Mouse (Mus musculus): Measurements from ENCODE around the gene Akap9. TPM values are rescaled to one million over a fixed set of nuclear protein-coding genes. Genes with fewer than 3 reads are reported as not detected.
"Not testable (repeated sequence)": the region's sequence is repeated elsewhere in the genome, so short reads cannot be mapped to it uniquely, and the experiment has no call there.

Gene Akap9
- polyA plus RNA-seq, 1 experiment from 2014 or later, result 121 TPM

GRCm38 (mm10) chr5:4024727-4025126, 96.9 kb downstream of the Akap9 start:
- Histone ChIP-seq H3K4me1 (peaks cover 14% of the 10 kb centered on the region), H3K27ac (peak overlapping the region; percentile 67; the same call in 1 of the 2 replicates), H3K4me3 (no peak overlapping the region), H3K9me3 (no peaks in the 10 kb centered on the region), H3K36me3 (peaks cover 21% of the 10 kb centered on the region; the same call in 1 of the 2 replicates), H3K27me3 (ENCODE audit: insufficient read depth, poor library complexity, severe bottlenecking) (no peaks in the 10 kb centered on the region)
- WGBS, result 77% methylated on average over 4 of the region's 4 CpGs
- DNase-seq (ENCODE audit: low spot score), result no peak

GRCm38 (mm10) chr5:4026336-4026735, 98.5 kb downstream of the Akap9 start:
- not testable (repeated sequence) for H3K9me3 ChIP-seq; DNase-seq (ENCODE audit: low spot score); H3K27me3 ChIP-seq (ENCODE audit: insufficient read depth, poor library complexity, severe bottlenecking); H3K4me3 ChIP-seq; H3K27ac ChIP-seq
- peaks cover 23% of the 10 kb centered on the region; the same call in 1 of the 2 replicates for H3K36me3 ChIP-seq
- WGBS, result 62% methylated on average over 1 of the region's 1 CpGs
- H3K4me1 ChIP-seq, result peaks cover 14% of the 10 kb centered on the region

GRCm38 (mm10) chr5:4028486-4029173, 100.8 kb downstream of the Akap9 start:
- no peak for DNase-seq (ENCODE audit: low spot score)
- H3K27ac ChIP-seq, result no peak overlapping the region
- no peaks in the 10 kb centered on the region for H3K27me3 ChIP-seq (ENCODE audit: insufficient read depth, poor library complexity, severe bottlenecking)
- WGBS, result 87% methylated on average over 6 of the region's 6 CpGs
- peaks cover 11% of the 10 kb centered on the region for H3K4me1 ChIP-seq
- no peaks in the 10 kb centered on the region for H3K9me3 ChIP-seq
- no peak overlapping the region for H3K4me3 ChIP-seq
- peaks cover 21% of the 10 kb centered on the region; the same call in 1 of the 2 replicates for H3K36me3 ChIP-seq

GRCm38 (mm10) chr5:4031846-4032245, 104.0 kb downstream of the Akap9 start:
- Histone ChIP-seq H3K4me1 (no peaks in the 10 kb centered on the region), H3K9me3 (no peaks in the 10 kb centered on the region), H3K4me3 (no peak overlapping the region), H3K27ac (no peak overlapping the region), H3K36me3 (peaks cover 43% of the 10 kb centered on the region), H3K27me3 (ENCODE audit: insufficient read depth, poor library complexity, severe bottlenecking) (no peaks in the 10 kb centered on the region)
- WGBS, result 89% methylated on average over 4 of the region's 4 CpGs
- no peak for DNase-seq (ENCODE audit: low spot score)

GRCm38 (mm10) chr5:4036686-4037085, 108.8 kb downstream of the Akap9 start:
- WGBS, result 92% methylated on average over 9 of the region's 9 CpGs
- DNase-seq (ENCODE audit: low spot score), result no peak
- Histone ChIP-seq H3K27me3 (ENCODE audit: insufficient read depth, poor library complexity, severe bottlenecking) (no peaks in the 10 kb centered on the region), H3K27ac (no peak overlapping the region), H3K36me3 (peaks cover 58% of the 10 kb centered on the region), H3K4me3 (no peak overlapping the region), H3K4me1 (no peaks in the 10 kb centered on the region), H3K9me3 (no peaks in the 10 kb centered on the region)

- peaks cover 72% of the 10 kb centered on the region for H3K36me3 ChIP-seq
- no peak overlapping the region for H3K4me3 ChIP-seq
- no peaks in the 10 kb centered on the region for H3K4me1 ChIP-seq
- WGBS, result 87% methylated on average over 8 of the region's 8 CpGs
- H3K27ac ChIP-seq, result no peak overlapping the region
- DNase-seq (ENCODE audit: low spot score), result no peak
- H3K9me3 ChIP-seq, result no peaks in the 10 kb centered on the region
- no peaks in the 10 kb centered on the region for H3K27me3 ChIP-seq (ENCODE audit: insufficient read depth, poor library complexity, severe bottlenecking)
These were observed 111.5 kb downstream of the Akap9 start for GRCm38 (mm10) chr5:4039351-4039750.

GRCm38 (mm10) chr5:4040372-4040771, 112.5 kb downstream of the Akap9 start:
- Histone ChIP-seq H3K9me3 (no peaks in the 10 kb centered on the region), H3K27ac (no peak overlapping the region), H3K4me1 (no peaks in the 10 kb centered on the region), H3K4me3 (no peak overlapping the region), H3K27me3 (ENCODE audit: insufficient read depth, poor library complexity, severe bottlenecking) (no peaks in the 10 kb centered on the region), H3K36me3 (peaks cover 70% of the 10 kb centered on the region)
- DNase-seq (ENCODE audit: low spot score), result no peak
- WGBS, result 89% methylated on average over 6 of the region's 6 CpGs

GRCm38 (mm10) chr5:4040922-4041321, 113.1 kb downstream of the Akap9 start:
- H3K36me3 ChIP-seq, result peaks cover 69% of the 10 kb centered on the region
- H3K27ac ChIP-seq, result no peak overlapping the region
- 96% methylated on average over 2 of the region's 2 CpGs for WGBS
- H3K4me1 ChIP-seq, result no peaks in the 10 kb centered on the region
- H3K27me3 ChIP-seq (ENCODE audit: insufficient read depth, poor library complexity, severe bottlenecking), result no peaks in the 10 kb centered on the region
- DNase-seq (ENCODE audit: low spot score), result no peak
- no peaks in the 10 kb centered on the region for H3K9me3 ChIP-seq
- H3K4me3 ChIP-seq, result no peak overlapping the region

GRCm38 (mm10) chr5:4060313-4060712, 132.5 kb downstream of the Akap9 start:
- no peak overlapping the region for H3K4me3 ChIP-seq
- 92% methylated on average over 8 of the region's 8 CpGs for WGBS
- no peak for DNase-seq (ENCODE audit: low spot score)
- H3K9me3 ChIP-seq, result no peaks in the 10 kb centered on the region
- H3K27me3 ChIP-seq (ENCODE audit: insufficient read depth, poor library complexity, severe bottlenecking), result no peaks in the 10 kb centered on the region
- H3K4me1 ChIP-seq, result no peaks in the 10 kb centered on the region
- H3K36me3 ChIP-seq, result peaks cover 84% of the 10 kb centered on the region
- H3K27ac ChIP-seq, result no peak overlapping the region

GRCm38 (mm10) chr5:4066476-4067115, 138.7 kb downstream of the Akap9 start:
- H3K4me3 ChIP-seq, result no peak overlapping the region
- WGBS, result 89% methylated on average over 18 of the region's 18 CpGs
- H3K36me3 ChIP-seq, result peaks cover 85% of the 10 kb centered on the region
- H3K27me3 ChIP-seq (ENCODE audit: insufficient read depth, poor library complexity, severe bottlenecking), result no peaks in the 10 kb centered on the region
- no peak for DNase-seq (ENCODE audit: low spot score)
- no peaks in the 10 kb centered on the region for H3K4me1 ChIP-seq
- no peaks in the 10 kb centered on the region for H3K9me3 ChIP-seq
- no peak overlapping the region for H3K27ac ChIP-seq

- Histone ChIP-seq H3K36me3 (peaks cover 85% of the 10 kb centered on the region), H3K4me3 (no peak overlapping the region), H3K4me1 (no peaks in the 10 kb centered on the region), H3K9me3 (no peaks in the 10 kb centered on the region), H3K27ac (no peak overlapping the region), H3K27me3 (ENCODE audit: insufficient read depth, poor library complexity, severe bottlenecking) (no peaks in the 10 kb centered on the region)
- 78% methylated on average over 3 of the region's 3 CpGs for WGBS
- DNase-seq (ENCODE audit: low spot score), result no peak
These were observed 139.3 kb downstream of the Akap9 start for GRCm38 (mm10) chr5:4067203-4067602.

GRCm38 (mm10) chr5:4079086-4079485, 151.2 kb downstream of the Akap9 start:
- 94% methylated on average over 3 of the region's 3 CpGs for WGBS
- no peaks in the 10 kb centered on the region for H3K27me3 ChIP-seq (ENCODE audit: insufficient read depth, poor library complexity, severe bottlenecking)
- H3K36me3 ChIP-seq, result peaks cover 78% of the 10 kb centered on the region
- no peak for DNase-seq (ENCODE audit: low spot score)
- no peaks in the 10 kb centered on the region for H3K4me1 ChIP-seq
- H3K9me3 ChIP-seq, result no peaks in the 10 kb centered on the region
- H3K4me3 ChIP-seq, result no peak overlapping the region
- no peak overlapping the region for H3K27ac ChIP-seq

- Histone ChIP-seq H3K4me1 (no peaks in the 10 kb centered on the region), H3K27me3 (ENCODE audit: insufficient read depth, poor library complexity, severe bottlenecking) (no peaks in the 10 kb centered on the region), H3K9me3 (no peaks in the 10 kb centered on the region), H3K4me3 (no peak overlapping the region), H3K27ac (no peak overlapping the region), H3K36me3 (peaks cover 85% of the 10 kb centered on the region)
- DNase-seq (ENCODE audit: low spot score), result no peak
- 84% methylated on average over 2 of the region's 2 CpGs for WGBS
These were observed 153.0 kb downstream of the Akap9 start for GRCm38 (mm10) chr5:4080861-4081260.
